Comparison of ENCODE assay signal across 13 mouse cellular contexts in genomic region chr9:40642470-40643220, GRCm38 (mm10). TPM values are rescaled to one million over a fixed set of nuclear protein-coding genes. Genes with fewer than 3 reads are reported as not detected.
DNase-seq lines count a peak whose midpoint lies in the region; ATAC-seq and TF ChIP-seq lines count a peak whose summit lies in the region.
"Had no signal": no experiment of that assay in that cellular context is flagged by ENCODE, and none has a peak within 500 bp of the region (broad histone marks: within the 10 kb centered on the region; RNA-seq: fewer than 3 reads in every experiment).

No protein-coding gene starts in this region.

- H3K79me2 ChIP-seq in liver, adult 2 months (ENCODE audit: control insufficient read depth, insufficient read depth, low read length) = no peaks in the 10 kb centered on the region

- H3K4me2 ChIP-seq in liver, embryonic 12.5 days = no peak overlapping the region
- H3K4me2 ChIP-seq in hindbrain, postnatal 0 days (ENCODE audit: low read depth, low read length) = no peak overlapping the region
- no peak overlapping the region for H3K4me2 ChIP-seq in neural tube, embryonic 14.5 days (ENCODE audit: low read depth, low read length)
- H3K4me2 ChIP-seq: embryonic facial prominence, embryonic 12.5 days; heart, embryonic 11.5 days had no signal

- H3K9me3 ChIP-seq in liver, embryonic 12.5 days (replicated peaks) = no peaks in the 10 kb centered on the region
- no peaks in the 10 kb centered on the region for H3K9me3 ChIP-seq in embryonic facial prominence, embryonic 10.5 days
- H3K9me3 ChIP-seq in hindbrain, postnatal 0 days (ENCODE audit: low read length) = no peaks in the 10 kb centered on the region
- no peaks in the 10 kb centered on the region for H3K9me3 ChIP-seq in neural tube, embryonic 14.5 days (ENCODE audit: control insufficient read depth, low read length)
- H3K9me3 ChIP-seq: embryonic facial prominence, embryonic 12.5 days had no signal

- no peak for ATAC-seq in liver, embryonic 12.5 days
- ATAC-seq in hindbrain, postnatal 0 days = no peak
- no peak for ATAC-seq in neural tube, embryonic 14.5 days (ENCODE audit: low read depth)

- peak; percentile 61 for DNase-seq in liver, adult 2 months (ENCODE audit: extremely low read depth, low read depth, low spot score)
- peak; percentile 38 for DNase-seq in embryonic facial prominence, embryonic 10.5 days (ENCODE audit: low spot score)
- DNase-seq in hindbrain, postnatal 0 days (ENCODE audit: low spot score) = no peak
- no peak for DNase-seq in layer of hippocampus, adult 8-10 months (ENCODE audit: low spot score in 2 of 2)
- DNase-seq in spleen, postnatal 36 days (ENCODE audit: low spot score in 2 of 2) = no peak
- DNase-seq: kidney, adult 18-20 months had no signal

- H3K9ac ChIP-seq in liver, adult 2 months (ENCODE audit: low read depth, low read length) = no peak overlapping the region
- no peak overlapping the region for H3K9ac ChIP-seq in liver, embryonic 12.5 days
- H3K9ac ChIP-seq in hindbrain, postnatal 0 days (replicated peaks; ENCODE audit: low read length) = 0 out of 2 replicates have a peak overlapping the region, but pooled peaks have one; percentile 9
- H3K9ac ChIP-seq in neural tube, embryonic 14.5 days (replicated peaks; ENCODE audit: low read depth, low read length) = no peak overlapping the region
- H3K9ac ChIP-seq: embryonic facial prominence, embryonic 12.5 days had no signal

- H3K4me3 ChIP-seq in liver, adult 2 months (ENCODE audit: insufficient read depth, low read depth, low read length) = no peak overlapping the region
- no peak overlapping the region for H3K4me3 ChIP-seq in liver, embryonic 12.5 days
- H3K4me3 ChIP-seq in embryonic facial prominence, embryonic 10.5 days = no peak overlapping the region
- H3K4me3 ChIP-seq in hindbrain, postnatal 0 days (ENCODE audit: low read length) = no peak overlapping the region
- H3K4me3 ChIP-seq in neural tube, embryonic 14.5 days (ENCODE audit: low read depth, low read length) = no peak overlapping the region
- H3K4me3 ChIP-seq: embryonic facial prominence, embryonic 12.5 days had no signal

- no peak for TF ChIP-seq POLR2A in liver, adult 2 months (IDR thresholded peaks at IDR 0.05; ENCODE audit: extremely low read depth, insufficient read depth, low read length)

- H3K27me3 ChIP-seq in liver, adult 2 months (ENCODE audit: control insufficient read depth, insufficient read depth, low read length) = peaks cover 2% of the 10 kb centered on the region; the same call in 1 of the 2 replicates
- 0 out of 2 replicates have a peak, but pooled peaks cover 5% of the 10 kb centered on the region for H3K27me3 ChIP-seq in liver, embryonic 12.5 days (replicated peaks)
- H3K27me3 ChIP-seq in embryonic facial prominence, embryonic 10.5 days (replicated peaks; ENCODE audit: low read depth, poor library complexity, severe bottlenecking) = peaks cover 23% of the 10 kb centered on the region
- H3K27me3 ChIP-seq in hindbrain, postnatal 0 days (ENCODE audit: insufficient read depth, low read length) = no peaks in the 10 kb centered on the region
- no peaks in the 10 kb centered on the region for H3K27me3 ChIP-seq in neural tube, embryonic 14.5 days (ENCODE audit: control insufficient read depth, insufficient read depth, low read length)

- peaks cover 12% of the 10 kb centered on the region for H3K4me1 ChIP-seq in liver, adult 2 months (ENCODE audit: control insufficient read depth, insufficient read depth, low read length)
- peaks cover 7% of the 10 kb centered on the region for H3K4me1 ChIP-seq in liver, embryonic 12.5 days
- H3K4me1 ChIP-seq in embryonic facial prominence, embryonic 10.5 days = peaks cover 30% of the 10 kb centered on the region
- peaks cover 6% of the 10 kb centered on the region for H3K4me1 ChIP-seq in hindbrain, postnatal 0 days (ENCODE audit: insufficient read depth, low read length)
- peaks cover 16% of the 10 kb centered on the region; the same call in 1 of the 2 replicates for H3K4me1 ChIP-seq in neural tube, embryonic 14.5 days (ENCODE audit: control insufficient read depth, insufficient read depth, low read length)

- WGBS in liver, adult 2 months = 35% methylated on average over 16 of the region's 16 CpGs
- WGBS in liver, embryonic 12.5 days (ENCODE audit: insufficient replicate concordance) = 22% methylated on average over 16 of the region's 16 CpGs
- WGBS in embryonic facial prominence, embryonic 10.5 days = 14% methylated on average over 16 of the region's 16 CpGs
- WGBS in hindbrain, postnatal 0 days = 13% methylated on average over 16 of the region's 16 CpGs
- 14% methylated on average over 16 of the region's 16 CpGs for WGBS in neural tube, embryonic 14.5 days

- TF ChIP-seq CTCF in liver, adult 2 months (IDR thresholded peaks at IDR 0.05; ENCODE audit: low read depth, low read length) = no peak
- TF ChIP-seq CTCF in hindbrain, postnatal 0 days (IDR thresholded peaks at IDR 0.05; ENCODE audit: low read depth) = no peak

- no peaks in the 10 kb centered on the region for H3K36me3 ChIP-seq in liver, adult 2 months (ENCODE audit: control insufficient read depth, insufficient read depth, low read length)
- no peaks in the 10 kb centered on the region for H3K36me3 ChIP-seq in liver, embryonic 12.5 days
- no peaks in the 10 kb centered on the region for H3K36me3 ChIP-seq in embryonic facial prominence, embryonic 10.5 days (replicated peaks)
- H3K36me3 ChIP-seq in hindbrain, postnatal 0 days (ENCODE audit: insufficient read depth, low read length) = no peaks in the 10 kb centered on the region
- H3K36me3 ChIP-seq in neural tube, embryonic 14.5 days (ENCODE audit: control insufficient read depth, insufficient read depth, low read length) = no peaks in the 10 kb centered on the region
- H3K36me3 ChIP-seq: embryonic facial prominence, embryonic 12.5 days had no signal

- H3K27ac ChIP-seq in liver, adult 2 months (replicated peaks; ENCODE audit: insufficient read depth, low read depth, low read length) = no peak overlapping the region
- no peak overlapping the region for H3K27ac ChIP-seq in liver, embryonic 12.5 days
- H3K27ac ChIP-seq in embryonic facial prominence, embryonic 10.5 days (replicated peaks) = peak overlapping the region; percentile 70
- H3K27ac ChIP-seq in hindbrain, postnatal 0 days = no peak overlapping the region
- H3K27ac ChIP-seq in neural tube, embryonic 14.5 days (ENCODE audit: low read depth, low read length) = peak overlapping the region; percentile 16; the same call in 1 of the 2 replicates
- H3K27ac ChIP-seq: embryonic facial prominence, embryonic 12.5 days had no signal

RNA-seq across cellular contexts. Expression of gene Gm21915, which starts 27.8 kb away (rescaled TPM):
- total RNA-seq in liver, adult 2 months (2014; rRNA removed) = not detected in 2 replicates
- not detected in 2 replicates for polyA plus RNA-seq in liver, adult 2 months (2012; rRNA removed)
- not detected in 2 replicates for polyA plus RNA-seq in liver, embryonic 12.5 days (2016; fragmentation: Nextera tagmentation; extraction: Ambion mirVana)
- not detected in 2 replicates for polyA plus RNA-seq in embryonic facial prominence, embryonic 10.5 days (2016; fragmentation: Nextera tagmentation; extraction: Ambion mirVana)
- total RNA-seq in hindbrain, postnatal 0 days (2014; rRNA removed) = not detected in 2 replicates
- not detected in 2 replicates for polyA plus RNA-seq in hindbrain, postnatal 0 days (2015; fragmentation: Nextera tagmentation; extraction: Ambion mirVana)
- not detected in 2 replicates for polyA plus RNA-seq in neural tube, embryonic 14.5 days (2014; fragmentation: Nextera tagmentation; extraction: Ambion mirVana)
- not detected for total RNA-seq in layer of hippocampus, adult 8-10 months (2022)
- total RNA-seq: layer of hippocampus, postnatal 25 days had no signal
- polyA plus RNA-seq: embryonic facial prominence, embryonic 12.5 days; frontal cortex, adult 2 months; heart, embryonic 11.5 days; liver, embryonic 16.5 days had no signal

RNA-seq across cellular contexts. Expression of gene Clmp, which starts 43.1 kb away (rescaled TPM):
- total RNA-seq in liver, adult 2 months (2014; rRNA removed) = 0.40 and 0.46 TPM in 2 replicates
- polyA plus RNA-seq in liver, adult 2 months (2012; rRNA removed) = 0.98 and 1.3 TPM in 2 replicates
- 3.3 and 4.1 TPM in 2 replicates for polyA plus RNA-seq in liver, embryonic 12.5 days (2016; fragmentation: Nextera tagmentation; extraction: Ambion mirVana)
- polyA plus RNA-seq in embryonic facial prominence, embryonic 10.5 days (2016; fragmentation: Nextera tagmentation; extraction: Ambion mirVana) = 35.5 and 45.6 TPM in 2 replicates
- 66.0 and 79.5 TPM in 2 replicates for total RNA-seq in hindbrain, postnatal 0 days (2014; rRNA removed)
- 42.3 and 43.3 TPM in 2 replicates for polyA plus RNA-seq in hindbrain, postnatal 0 days (2015; fragmentation: Nextera tagmentation; extraction: Ambion mirVana)
- 59.2 and 62.0 TPM in 2 replicates for polyA plus RNA-seq in neural tube, embryonic 14.5 days (2014; fragmentation: Nextera tagmentation; extraction: Ambion mirVana)
- total RNA-seq in layer of hippocampus, adult 8-10 months (2022) = 10 to 100 TPM; 24.3 to 28.4 (median 26.3) TPM

Comparison
In these comparisons a context has a peak if more than half of its experiments do, and no peak if none do; other contexts are left out.
1. DNase-seq: peak in liver, adult 2 months (single experiment) and embryonic facial prominence, embryonic 10.5 days (single experiment); none in hindbrain, postnatal 0 days (single experiment), layer of hippocampus, adult 8-10 months (0 of 2) and spleen, postnatal 36 days (0 of 2).
2. H3K27ac ChIP-seq: peak in embryonic facial prominence, embryonic 10.5 days (single experiment) and neural tube, embryonic 14.5 days (single experiment); none in liver, adult 2 months (single experiment), liver, embryonic 12.5 days (single experiment) and hindbrain, postnatal 0 days (single experiment).